Mouse (Mus musculus): ENCODE data around the gene Gm10985. TPM values are rescaled to one million over a fixed set of nuclear protein-coding genes. Genes with fewer than 3 reads are reported as not detected.

The Gm10985 gene
- not detected for total RNA-seq (2021)
- long read RNA-seq, experiment 1, result 0 reads
- long read RNA-seq, experiment 2, result 0 reads

- DNase-seq, result no peak
Observed at GRCm38 (mm10) chr3:53844786-53845185, at the start of gene Gm10985. Gene Gm10985 (plus strand): TSS chr3:53845086.

- no peak for DNase-seq
Observed at GRCm38 (mm10) chr3:53796933-53797332, 48.0 kb upstream of the Gm10985 start.

- no peak for DNase-seq
Observed at GRCm38 (mm10) chr3:53799671-53800070, 45.2 kb upstream of the Gm10985 start.

GRCm38 (mm10) chr3:53813421-53813977, 31.4 kb upstream of the Gm10985 start:
- no peak for DNase-seq

DNA sequence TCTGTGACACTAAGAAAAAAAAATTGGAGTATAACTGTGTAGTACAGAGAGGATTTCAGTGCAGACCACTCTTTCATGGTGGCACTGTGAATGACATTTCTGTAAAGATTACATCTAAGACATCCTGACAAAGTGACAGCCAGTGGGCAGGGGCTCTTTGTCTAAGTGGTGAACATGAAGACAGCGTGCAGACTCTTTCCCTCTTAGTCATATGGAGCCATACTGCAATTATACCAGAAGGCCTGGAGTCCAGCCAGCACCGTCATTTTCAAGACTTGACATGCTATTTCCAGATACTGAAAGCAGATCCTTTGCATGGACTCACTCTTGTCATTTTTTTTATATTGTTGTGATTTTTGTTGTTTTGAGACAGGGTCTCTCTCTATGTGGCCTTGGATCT, 10.6 kb upstream of the Gm10985 start:
- no peak for DNase-seq

- DNase-seq, result no peak
Observed at GRCm38 (mm10) chr3:53846206-53846928, 1.5 kb downstream of the Gm10985 start.

- no peak for DNase-seq
Observed at GRCm38 (mm10) chr3:53847726-53848125, 2.8 kb downstream of the Gm10985 start.

DNA sequence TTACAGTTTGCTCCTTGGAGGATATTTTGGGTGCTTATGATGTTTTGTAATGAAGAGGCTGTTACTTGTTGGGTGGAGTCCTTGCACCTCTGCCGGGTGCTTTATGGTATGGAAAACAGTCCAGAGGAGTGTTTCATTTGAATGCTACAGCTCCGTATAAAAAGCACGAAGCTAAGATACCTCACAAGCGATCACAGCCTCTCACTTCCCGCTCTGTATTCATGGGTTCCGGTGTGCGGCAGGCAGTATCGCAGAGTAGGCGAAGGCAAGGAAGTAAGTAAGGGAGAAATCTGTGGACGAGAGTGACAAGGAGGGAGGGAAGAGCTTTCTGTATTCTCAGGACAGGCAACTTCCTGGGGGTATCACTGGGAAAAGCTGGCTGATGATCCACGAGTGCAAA, 3.4 kb downstream of the Gm10985 start:
- no peak for DNase-seq

DNA sequence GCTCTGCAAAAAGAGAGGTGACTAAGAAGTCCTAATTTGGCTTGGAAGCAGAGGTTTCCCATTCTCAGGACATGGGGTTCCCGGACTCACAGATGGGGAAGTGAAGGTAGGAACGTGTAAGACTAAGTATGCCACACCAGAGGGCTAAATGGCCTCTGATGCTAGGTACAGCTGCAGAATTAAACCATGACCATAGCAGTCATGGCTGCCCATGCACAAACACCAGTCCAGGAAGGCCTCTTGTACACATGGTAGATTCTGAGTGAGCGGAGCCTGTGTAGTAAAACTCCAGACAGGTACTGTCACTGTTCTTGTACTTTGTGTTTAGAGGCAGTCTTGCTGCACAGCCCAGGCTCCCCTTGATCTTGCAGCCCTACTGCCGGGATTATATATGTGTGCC, 9.4 kb downstream of the Gm10985 start:
- no peak for DNase-seq

DNA sequence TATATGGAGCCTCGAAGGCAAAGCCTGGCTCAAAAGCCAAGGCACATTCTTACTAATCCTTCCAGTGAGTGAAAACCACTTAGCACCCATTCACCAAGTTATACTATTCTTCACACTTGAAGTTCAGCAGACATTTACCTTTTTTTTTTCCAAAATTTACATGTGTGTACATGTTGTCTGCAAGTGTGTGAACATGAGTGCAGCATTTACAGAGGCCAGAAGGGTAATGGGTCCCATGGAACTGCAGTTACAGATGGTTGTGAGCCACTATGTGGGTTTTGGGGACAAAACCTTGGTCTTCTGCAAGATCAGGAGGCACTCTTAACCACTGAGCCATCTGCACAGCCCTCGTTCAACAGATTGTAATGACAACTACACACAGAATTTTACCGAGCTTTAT, 9.9 kb downstream of the Gm10985 start:
- no peak for DNase-seq

DNA sequence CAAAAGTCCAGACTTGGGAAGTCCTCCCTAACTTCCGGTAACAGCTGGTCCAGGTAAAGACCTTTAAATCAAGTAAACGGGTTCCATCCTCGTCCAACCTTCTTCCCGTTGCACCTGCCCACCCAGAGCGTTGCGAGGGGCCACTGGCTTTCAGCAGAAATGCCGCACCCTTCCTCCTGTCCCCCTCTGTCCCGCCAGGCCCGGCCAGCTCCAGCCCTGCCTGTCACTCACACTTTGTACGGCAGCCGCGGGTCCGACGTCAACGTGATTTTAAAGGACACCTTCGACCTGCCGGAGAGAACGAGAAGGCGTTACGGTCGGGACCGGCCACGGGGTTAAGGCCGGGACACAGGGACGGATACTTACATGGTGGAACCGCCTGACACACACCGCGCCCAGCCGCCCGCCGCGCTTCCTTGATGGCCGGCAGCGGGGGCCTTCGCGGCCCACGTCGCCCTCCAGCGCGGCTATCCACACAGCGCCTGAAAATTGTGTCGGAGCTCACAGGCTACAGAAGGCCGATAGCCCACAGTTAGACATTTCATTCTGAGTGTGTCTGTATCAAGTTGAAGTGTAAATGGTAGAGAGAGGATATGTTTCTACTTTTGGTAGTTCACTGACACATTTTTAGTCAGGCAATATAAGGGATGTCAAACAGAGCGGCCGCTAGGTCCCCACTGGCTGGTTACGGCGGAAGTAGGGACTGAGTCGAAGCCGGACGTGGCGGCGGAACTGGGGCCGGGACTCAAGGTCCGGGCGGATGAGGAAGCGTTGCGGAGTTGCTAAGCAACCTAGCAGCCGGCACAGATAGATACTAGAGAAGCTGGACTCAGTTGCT, 18.7 kb downstream of the Gm10985 start, which contains the start of gene Ufm1:
Gene Ufm1, minus strand, starts transcription at position 448 of the 838 bp plus-strand sequence.
- DNase-seq, result peak; percentile 88

DNA sequence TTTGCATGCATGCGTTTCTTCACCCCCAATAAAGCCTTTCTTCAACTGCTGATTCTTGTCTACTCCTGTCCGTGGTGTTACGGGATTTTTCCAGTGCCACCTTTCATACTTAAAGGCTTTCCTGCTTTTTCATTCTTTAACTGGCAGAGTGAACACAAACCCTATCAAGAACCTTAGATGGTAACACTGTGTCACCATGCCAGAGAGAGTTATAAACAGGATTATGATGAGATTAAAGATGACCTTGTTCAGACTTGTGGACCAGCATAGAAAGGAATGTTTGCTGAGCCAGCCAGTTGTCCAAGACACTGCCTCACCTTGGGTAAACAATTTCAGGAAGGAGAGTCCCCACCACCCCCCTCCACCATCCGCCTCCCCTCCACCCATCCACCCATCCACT, 23.3 kb downstream of the Gm10985 start:
- DNase-seq, result no peak

DNA sequence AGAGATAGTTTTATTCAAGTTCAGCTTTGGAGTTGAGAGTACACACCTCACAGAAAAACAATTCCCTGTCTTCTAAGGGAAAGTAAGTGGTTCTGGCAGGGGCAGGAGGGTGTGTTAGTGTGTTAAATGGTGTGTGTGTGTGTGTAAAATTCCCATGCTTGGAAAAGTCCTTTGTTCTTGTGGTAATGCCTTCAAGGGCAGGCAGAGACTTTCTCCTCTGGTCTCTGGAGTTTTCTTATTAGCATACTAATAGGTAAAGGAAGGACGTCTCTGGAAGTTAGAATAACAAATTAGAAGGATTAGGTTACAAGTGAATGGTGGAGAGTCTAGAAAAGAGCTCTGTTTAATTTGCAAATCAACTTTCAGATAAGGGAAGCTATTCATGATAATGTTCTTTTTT, 24.4 kb downstream of the Gm10985 start:
- no peak for DNase-seq

DNA sequence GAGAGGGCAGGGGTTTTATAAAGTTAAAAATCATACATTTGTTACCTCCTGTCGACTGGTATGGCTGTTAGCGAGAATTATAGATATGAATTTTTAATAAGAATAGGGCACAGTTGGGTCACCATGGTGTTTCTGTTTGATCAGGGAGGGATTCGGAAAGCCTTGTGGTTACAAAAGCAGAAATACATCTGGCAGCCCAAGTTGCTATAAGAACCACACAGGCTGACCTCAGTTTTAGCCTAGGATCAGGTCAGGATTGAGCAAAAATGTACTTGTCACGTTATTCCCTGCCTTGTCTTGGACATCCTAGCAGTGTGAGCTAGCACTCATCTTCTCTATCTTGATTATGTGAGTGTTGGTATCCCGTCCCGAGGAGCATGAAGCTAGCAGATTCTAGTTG, 25.6 kb downstream of the Gm10985 start:
- no peak for DNase-seq

DNA sequence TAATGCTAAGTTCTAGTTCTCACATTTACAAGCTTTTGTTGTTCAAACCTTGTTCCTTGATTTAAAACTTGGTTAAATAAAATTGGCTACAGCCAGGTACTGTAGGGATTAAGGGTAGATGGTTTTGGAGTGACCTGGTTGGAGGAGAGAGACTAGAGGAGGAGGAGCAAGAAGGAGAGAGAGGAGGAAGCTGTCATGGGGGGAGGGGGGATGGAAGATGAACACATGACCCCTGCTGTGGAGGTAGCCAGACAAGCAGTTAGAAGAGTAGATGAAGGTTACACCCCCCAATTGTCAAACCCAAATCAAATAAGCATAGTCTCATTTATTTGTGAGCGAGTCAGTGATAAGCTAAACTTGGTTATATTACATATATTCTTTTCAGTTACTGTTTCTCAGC, 26.7 kb downstream of the Gm10985 start:
- no peak for DNase-seq

- DNase-seq, result no peak
Observed at GRCm38 (mm10) chr3:53890619-53891540, 46.0 kb downstream of the Gm10985 start.

Other genes starting within 250 kb of the Gm10985 start
- gene Frem2, start 187.7 kb upstream of the Gm10985 start, total RNA-seq (2021), result 10 to 100 TPM; 14.0 to 16.7 TPM
- 10 to 100 TPM; 44.6 to 49.8 TPM for gene Ufm1, start 18.7 kb downstream of the Gm10985 start, total RNA-seq (2021)